Mouse (Mus musculus): ENCODE data around the gene Wnt4.

Wnt4 gene

DNA sequence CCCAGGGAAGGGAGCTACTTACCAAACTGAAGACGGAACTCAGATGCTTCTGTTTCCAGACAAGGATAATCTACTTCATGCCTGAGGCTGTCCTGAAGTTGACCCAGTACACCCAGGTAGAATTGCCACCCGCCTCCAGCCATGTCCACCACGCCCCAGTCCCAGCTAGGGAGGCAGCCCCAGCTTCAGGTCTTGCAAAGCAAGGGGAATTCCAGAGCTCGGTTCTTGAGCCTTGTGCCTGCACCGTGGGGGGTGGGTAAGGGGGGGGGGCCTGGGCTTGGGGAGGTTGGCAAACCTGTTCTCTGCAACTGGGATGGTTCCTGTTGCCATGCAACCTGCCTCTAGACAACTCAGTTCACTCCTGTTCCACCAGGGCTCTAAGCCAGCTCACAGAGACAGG lies 2.1 kb downstream of the Wnt4 start:
- WGBS = 42% methylated on average over 5 of the region's 5 CpGs

DNA sequence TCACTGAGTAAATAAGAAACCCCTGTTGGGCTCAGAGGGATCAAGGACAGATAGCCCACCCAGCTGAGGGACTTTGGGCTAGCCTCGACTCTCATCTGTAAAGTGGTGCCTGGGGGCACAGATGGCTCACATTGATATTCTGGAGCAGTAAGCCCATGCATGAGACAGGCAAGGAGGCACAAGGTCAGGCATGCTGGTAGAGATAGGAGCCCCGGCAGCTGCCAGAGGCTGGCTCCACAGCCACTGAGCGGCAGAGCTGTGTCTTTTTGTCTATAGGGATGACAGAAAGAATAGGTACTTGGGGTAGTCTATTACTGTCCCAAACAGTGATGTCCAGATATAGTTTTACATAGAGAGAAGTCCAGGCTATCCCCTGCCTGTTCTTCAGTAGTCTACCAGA lies 4.0 kb downstream of the Wnt4 start:
- 84% methylated on average over 3 of the region's 3 CpGs for WGBS

GRCm38 (mm10) chr4:137282122-137282521 lies 4.8 kb downstream of the Wnt4 start:
- WGBS = 89% methylated on average over 5 of the region's 5 CpGs

- WGBS = 42% methylated on average over 17 of the region's 17 CpGs
Observed at GRCm38 (mm10) chr4:137282584-137283406, 5.5 kb downstream of the Wnt4 start.

- 61% methylated on average over 4 of the region's 4 CpGs for WGBS
Observed at GRCm38 (mm10) chr4:137283407-137283732, 6.1 kb downstream of the Wnt4 start.

GRCm38 (mm10) chr4:137285876-137286661 lies 8.8 kb downstream of the Wnt4 start:
- 86% methylated on average over 15 of the region's 15 CpGs for WGBS

DNA sequence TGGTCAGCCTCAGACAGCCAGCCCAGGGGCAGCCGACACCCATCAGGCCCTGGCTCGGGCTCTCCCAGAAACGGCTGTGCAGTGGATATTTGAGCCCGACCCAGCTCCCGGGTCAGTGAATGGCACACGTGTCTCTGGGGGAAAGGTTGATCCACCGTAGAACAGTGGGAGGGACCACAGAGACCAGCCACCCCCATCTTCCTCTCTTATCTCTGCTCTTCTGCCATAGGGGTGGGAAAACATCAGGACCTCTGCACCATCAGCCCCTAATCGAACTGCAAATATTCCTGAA lies 9.3 kb downstream of the Wnt4 start:
- WGBS = 82% methylated on average over 8 of the region's 8 CpGs

DNA sequence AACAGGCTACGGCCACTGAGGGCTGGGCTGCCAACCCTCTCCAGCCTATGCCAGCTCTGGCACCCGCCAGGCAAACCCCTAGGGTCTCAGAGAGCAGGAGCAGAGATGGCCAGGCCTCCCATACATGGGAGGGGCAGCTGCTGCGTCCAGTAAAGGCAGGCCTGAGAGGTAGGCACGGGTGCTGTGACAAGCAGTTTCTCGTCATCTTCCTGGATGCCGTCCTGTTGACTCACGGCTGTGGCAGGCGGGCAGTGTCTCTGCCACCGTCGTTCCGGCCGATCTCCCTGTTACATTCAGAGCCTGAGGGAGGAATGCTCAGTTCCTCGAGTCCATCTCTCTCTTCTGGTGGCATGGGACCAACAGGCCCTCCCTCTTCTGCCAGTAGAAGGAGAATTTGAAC lies 9.9 kb downstream of the Wnt4 start:
- 50% methylated on average over 13 of the region's 13 CpGs for WGBS

DNA sequence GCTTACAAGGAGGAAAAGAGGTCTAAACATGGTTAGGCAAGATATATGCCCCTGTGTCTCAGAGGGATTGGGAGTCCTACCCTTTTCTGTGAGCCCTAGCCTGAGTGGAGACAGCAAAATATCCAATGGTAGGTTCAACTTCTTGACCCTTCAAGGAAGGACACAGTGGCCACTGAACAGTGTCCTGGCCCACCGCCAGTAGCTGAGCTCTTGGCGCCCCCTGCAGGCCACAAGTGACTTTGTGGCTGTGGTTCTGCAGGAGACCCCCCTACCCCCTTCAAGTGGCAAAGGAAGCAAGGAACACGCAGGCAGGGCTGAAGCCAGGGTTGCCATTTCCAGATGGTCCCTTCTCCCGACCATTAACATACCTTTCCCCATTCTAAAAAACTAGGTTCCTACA lies 10.5 kb downstream of the Wnt4 start:
- WGBS = 35% methylated on average over 4 of the region's 4 CpGs

DNA sequence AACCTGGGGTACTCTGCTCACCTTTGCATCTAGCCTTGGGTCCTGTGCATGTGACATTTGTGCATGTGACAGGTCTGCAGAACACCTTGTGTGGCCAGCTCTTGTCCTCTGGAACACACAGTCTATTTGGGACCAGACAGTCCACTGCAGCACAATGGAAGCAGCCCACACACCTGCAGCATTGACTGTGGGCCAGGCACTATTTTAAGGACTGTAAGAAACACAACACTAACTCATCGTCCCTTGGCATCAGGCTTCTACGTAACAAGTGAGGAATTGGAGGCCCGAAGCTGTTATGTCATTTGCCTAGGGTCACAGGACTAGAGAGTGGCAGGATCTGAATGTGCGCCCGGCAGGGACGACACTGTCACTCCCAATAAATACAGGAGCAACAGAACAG lies 12.4 kb downstream of the Wnt4 start:
- WGBS = 65% methylated on average over 6 of the region's 6 CpGs

- 35% methylated on average over 3 of the region's 3 CpGs for WGBS
Observed at GRCm38 (mm10) chr4:137290250-137290649, 13.0 kb downstream of the Wnt4 start.

GRCm38 (mm10) chr4:137292625-137293024 lies 15.3 kb downstream of the Wnt4 start:
- WGBS = 89% methylated on average over 7 of the region's 7 CpGs

DNA sequence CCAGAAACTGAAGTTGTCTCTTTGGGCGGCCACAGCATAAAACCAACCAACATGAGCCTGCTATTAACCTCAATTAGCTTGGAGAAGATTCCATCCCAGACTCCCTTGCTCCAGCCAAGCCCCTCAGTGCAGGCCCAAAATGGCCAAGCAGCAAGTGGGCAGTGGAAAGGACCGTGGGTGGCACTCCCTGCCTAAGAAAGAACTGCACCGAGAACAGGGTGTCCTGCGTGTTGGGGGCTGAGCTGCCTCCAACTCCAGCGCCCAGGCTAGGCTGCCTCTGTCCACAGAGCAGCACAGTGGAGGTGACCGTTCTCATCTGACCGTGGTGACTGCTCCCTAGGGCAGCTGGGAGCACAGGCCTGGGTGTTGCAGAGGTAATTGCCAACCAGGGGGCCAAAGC lies 16.7 kb downstream of the Wnt4 start:
- WGBS = 59% methylated on average over 7 of the region's 7 CpGs

DNA sequence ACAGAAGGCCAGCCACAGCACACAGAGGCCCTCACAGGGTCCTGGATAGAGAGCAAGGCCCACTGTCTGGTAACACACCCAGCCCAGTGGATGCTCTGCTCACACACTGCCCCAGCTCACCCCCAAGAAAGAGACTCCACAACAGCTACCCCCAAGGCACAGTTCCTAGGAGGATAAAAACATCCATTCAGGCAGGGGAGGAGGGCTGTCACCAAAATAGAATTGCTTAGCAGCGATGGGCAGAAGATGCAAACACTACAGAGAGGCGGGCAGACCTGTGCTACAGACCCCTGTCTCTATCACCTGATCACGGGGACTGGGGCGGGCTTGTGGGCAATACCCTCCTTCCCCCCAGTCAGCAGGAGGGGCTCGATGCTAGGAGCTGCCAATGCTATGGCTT lies 17.2 kb downstream of the Wnt4 start:
- WGBS = 19% methylated on average over 5 of the region's 5 CpGs

DNA sequence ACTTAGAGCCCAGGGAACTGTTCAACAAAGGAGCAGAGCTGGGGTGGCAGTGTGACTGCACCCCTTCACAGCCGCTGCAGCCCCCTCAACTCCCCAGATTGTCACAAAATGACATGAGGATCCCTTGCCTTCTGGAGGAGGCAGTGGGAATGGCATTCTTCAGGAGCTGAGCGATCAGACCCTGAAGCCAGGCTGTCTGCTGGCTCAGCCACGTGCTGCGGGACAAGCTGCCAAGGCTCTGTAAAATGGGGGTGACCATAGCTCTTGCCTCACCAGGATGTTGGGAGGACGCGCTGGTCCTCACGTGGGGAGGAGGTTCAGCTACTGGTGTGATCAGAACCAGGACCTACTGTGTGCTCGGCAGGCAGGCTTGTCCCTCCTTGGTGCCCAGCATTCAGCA lies 17.7 kb downstream of the Wnt4 start:
- WGBS = 40% methylated on average over 8 of the region's 8 CpGs

- WGBS = 37% methylated on average over 4 of the region's 4 CpGs
Observed at GRCm38 (mm10) chr4:137297611-137298010, 20.3 kb downstream of the Wnt4 start.

DNA sequence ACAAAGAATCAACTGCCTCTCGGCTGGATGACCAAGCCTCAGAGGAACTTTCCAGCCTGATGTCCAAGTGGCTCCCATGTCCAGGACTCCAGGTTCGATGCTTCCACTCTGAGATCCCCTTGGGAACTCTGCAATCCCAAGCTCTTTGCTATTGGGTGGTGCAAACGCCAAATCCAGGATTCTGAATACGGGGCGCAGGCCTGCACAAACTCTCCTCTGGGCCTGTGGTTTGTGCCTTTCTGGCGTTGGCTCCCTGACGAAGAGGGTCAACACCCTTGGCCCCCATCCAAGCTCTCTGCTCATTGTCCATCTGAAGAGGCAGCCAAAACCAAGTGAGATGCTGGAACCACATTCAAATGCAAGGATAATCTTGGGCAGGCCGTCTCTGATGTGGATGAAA lies 21.1 kb downstream of the Wnt4 start:
- 79% methylated on average over 8 of the region's 8 CpGs for WGBS

- 92% methylated on average over 13 of the region's 13 CpGs for WGBS
Observed at GRCm38 (mm10) chr4:137300227-137300626, 22.9 kb downstream of the Wnt4 start.

DNA sequence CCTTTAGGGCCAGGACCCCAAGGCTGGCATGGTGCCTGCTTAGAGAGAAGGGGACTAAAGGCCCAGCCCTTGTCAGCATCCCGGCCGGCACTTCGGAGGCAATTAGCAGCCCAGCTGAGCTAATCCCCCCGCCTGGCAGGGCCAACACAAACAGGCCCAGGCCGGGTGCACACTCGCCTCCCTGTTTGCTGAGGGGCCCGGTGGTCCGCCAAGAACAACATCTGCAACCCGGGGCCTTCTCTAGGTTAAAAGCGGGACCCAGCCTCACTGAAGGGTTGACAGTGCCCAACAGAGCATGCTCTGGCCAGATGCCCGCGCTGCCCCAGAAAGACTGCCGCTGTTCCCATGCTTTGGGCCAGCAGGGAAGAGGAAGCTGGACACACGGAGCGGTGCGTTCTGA lies 24.3 kb downstream of the Wnt4 start:
- 53% methylated on average over 16 of the region's 16 CpGs for WGBS

DNA sequence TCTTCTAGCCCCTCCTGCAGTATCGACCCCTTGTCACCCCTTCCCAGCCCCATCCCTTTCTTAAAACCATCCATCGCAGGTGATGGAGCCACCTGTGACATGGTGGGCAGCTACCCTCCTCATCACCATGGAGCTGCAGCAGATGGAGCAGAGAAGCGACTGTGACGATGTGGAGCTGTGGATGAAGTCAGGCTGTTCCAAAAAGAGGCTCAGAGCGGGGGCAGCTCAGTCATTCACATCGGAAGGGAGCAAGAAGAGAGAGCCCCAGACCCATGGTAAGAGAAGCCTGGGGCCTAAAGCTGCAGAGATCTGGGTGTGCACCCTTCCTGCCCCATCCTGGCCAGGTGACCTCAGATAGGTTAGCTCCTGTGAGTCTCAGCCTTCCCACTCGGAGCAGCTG lies 26.8 kb downstream of the Wnt4 start:
- WGBS = 62% methylated on average over 7 of the region's 7 CpGs

DNA sequence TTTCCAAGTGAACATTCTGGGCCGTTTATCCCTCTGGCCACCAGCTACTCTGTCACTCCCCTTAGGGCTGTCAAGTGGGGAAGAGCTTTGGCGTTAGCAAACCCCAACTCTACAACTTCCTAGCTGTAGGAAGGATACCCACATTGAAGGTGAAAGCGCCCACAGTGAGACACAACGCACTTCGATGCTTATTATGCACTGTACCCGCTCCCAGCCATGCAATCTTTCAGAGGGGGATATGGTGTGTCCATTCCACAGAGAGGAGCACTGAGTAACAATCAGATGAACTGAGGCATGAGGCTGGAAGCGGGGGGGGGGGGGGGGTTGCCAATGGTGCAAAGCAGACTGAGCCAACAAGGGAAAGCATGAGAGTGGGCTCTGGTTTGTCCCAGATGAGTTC lies 27.8 kb downstream of the Wnt4 start:
- 82% methylated on average over 7 of the region's 7 CpGs for WGBS

DNA sequence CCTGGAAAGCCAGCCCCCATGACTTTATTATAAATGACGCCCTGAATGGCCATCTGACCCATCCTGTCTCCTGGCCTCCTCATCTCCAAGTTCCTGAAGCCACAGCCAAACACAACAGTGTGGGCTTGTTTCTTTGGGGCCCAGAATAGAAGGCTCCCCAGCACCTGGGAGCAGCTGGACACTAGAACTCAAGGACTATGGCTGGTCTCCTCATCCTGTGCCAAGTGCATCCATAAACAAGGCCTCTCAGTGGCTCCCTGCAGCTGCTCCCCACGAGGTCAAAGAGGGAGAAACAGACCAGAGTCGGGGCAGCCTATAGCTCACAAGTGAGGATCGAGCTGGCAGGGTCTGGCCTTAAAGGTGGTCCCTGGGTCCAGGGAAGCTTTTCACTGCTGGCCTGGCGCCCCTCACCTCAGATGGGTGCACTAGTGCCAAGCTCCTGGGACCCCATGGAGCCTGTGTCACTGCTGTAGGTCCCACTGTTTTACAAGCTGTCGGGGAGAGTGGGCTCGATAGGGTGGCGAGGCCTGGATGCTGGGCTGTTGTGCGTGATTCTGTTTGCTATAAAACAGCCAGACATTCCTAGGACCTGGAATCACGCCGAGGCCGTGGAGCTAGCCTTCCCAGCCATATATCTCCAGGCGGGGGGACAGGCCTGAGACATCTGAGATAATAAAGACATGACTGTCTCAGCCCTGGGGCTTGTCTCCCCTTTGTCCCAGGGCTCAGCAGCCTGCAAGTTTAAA lies 28.7 kb downstream of the Wnt4 start:
- 82% methylated on average over 13 of the region's 13 CpGs for WGBS

DNA sequence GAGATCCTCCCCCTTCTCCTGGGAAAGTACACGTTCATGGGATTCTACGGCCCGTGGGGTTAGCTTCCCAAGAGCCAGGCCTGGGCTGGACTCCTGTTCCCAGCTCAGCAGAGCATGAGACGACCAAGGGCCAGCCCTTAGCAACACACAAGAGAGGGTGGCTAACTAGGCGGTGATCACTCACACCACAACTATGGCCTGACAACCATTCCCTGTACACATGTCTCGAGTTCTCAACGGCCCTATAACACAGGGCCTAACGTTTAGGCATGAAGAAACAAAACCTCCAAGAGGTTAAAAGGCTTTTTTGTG lies 29.2 kb downstream of the Wnt4 start:
- WGBS = 91% methylated on average over 8 of the region's 8 CpGs

Measured in cerebral cortex, adult 2 months (tissue).